Mouse (Mus musculus) T-helper 17 cell (primary cell): ENCODE results near the gene Ugt1a7c.
"Not testable (repeated sequence)": the region's sequence is repeated elsewhere in the genome, so short reads cannot be mapped to it uniquely, and the experiment has no call there.

Experiments used
- in situ Hi-C, 2 experiments: fragments of 300-600 bp; cut with MboI, MseI; formaldehyde crosslinking; loops; 1 replicate in 1 of 2; 2 replicates in 1 of 2; pipeline ENCODE4 v1.15.1; 2025; ENCODE audit warnings: high pct_unique_total_duplicates in 2 of 2

Gene Ugt1a7c

GRCm38 (mm10) chr1:88220336-88220735, 125.5 kb downstream of the Ugt1a7c start:
- in situ Hi-C loops, result no loop called here

- in situ Hi-C loops, result no loop called here
Measured at GRCm38 (mm10) chr1:88222216-88222615, 127.4 kb downstream of the Ugt1a7c start.

GRCm38 (mm10) chr1:88223011-88223515, 128.2 kb downstream of the Ugt1a7c start:
- in situ Hi-C loops, result not testable (repeated sequence)

- in situ Hi-C loops, result no loop called here
Measured at GRCm38 (mm10) chr1:88223591-88223990, 128.7 kb downstream of the Ugt1a7c start.

GRCm38 (mm10) chr1:88224029-88224776, 129.3 kb downstream of the Ugt1a7c start:
- in situ Hi-C loops, result no loop called here

GRCm38 (mm10) chr1:88225301-88225700, 130.4 kb downstream of the Ugt1a7c start:
- in situ Hi-C loops, result not testable (repeated sequence)

GRCm38 (mm10) chr1:88225741-88226140, 130.9 kb downstream of the Ugt1a7c start:
- in situ Hi-C loops, result no loop called here

GRCm38 (mm10) chr1:88226670-88227379, 132.0 kb downstream of the Ugt1a7c start, which contains the start of gene Mroh2a:
Gene Mroh2a, plus strand, starts transcription at chr1:88226986.
- in situ Hi-C loops, result no loop called here

- in situ Hi-C loops, result no loop called here
Measured at GRCm38 (mm10) chr1:88227482-88227881, 132.6 kb downstream of the Ugt1a7c start.

- in situ Hi-C loops, result no loop called here
Measured at GRCm38 (mm10) chr1:88228121-88228520, 133.3 kb downstream of the Ugt1a7c start.

- in situ Hi-C loops, result no loop called here
Measured at GRCm38 (mm10) chr1:88229566-88229965, 134.7 kb downstream of the Ugt1a7c start.

- in situ Hi-C loops, result no loop called here
Measured at GRCm38 (mm10) chr1:88229986-88230385, 135.1 kb downstream of the Ugt1a7c start.

GRCm38 (mm10) chr1:88230421-88230820, 135.6 kb downstream of the Ugt1a7c start:
- in situ Hi-C loops, result no loop called here

- in situ Hi-C loops, result no loop called here
Measured at GRCm38 (mm10) chr1:88230981-88231802, 136.3 kb downstream of the Ugt1a7c start.

- in situ Hi-C loops, result no loop called here
Measured at GRCm38 (mm10) chr1:88231803-88232499, 137.1 kb downstream of the Ugt1a7c start.

- in situ Hi-C loops, result no loop called here
Measured at GRCm38 (mm10) chr1:88232664-88233380, 138.0 kb downstream of the Ugt1a7c start.

- in situ Hi-C loops, result no loop called here
Measured at GRCm38 (mm10) chr1:88233421-88234247, 138.8 kb downstream of the Ugt1a7c start.

- in situ Hi-C loops, result no loop called here
Measured at GRCm38 (mm10) chr1:88234248-88234610, 139.4 kb downstream of the Ugt1a7c start.

- in situ Hi-C loops, result no loop called here
Measured at GRCm38 (mm10) chr1:88234646-88235045, 139.8 kb downstream of the Ugt1a7c start.
